Mouse (Mus musculus) CH12F3 (cell line): ENCODE measurements around the gene Gpbar1.

Experiments used
- in situ Hi-C: fragments of 300-500 bp; cut with MboI; formaldehyde crosslinking; loops from 2 replicates; pipeline ENCODE4 v1.14.3; 2020; ENCODE audit warnings: low sequenced_read_pairs

Gpbar1 gene

GRCm38 (mm10) chr1:74278538-74278937, at the start of gene Gpbar1:
Gpbar1 (plus strand) TSS chr1:74278550.
- in situ Hi-C loops, result no loop called here

- in situ Hi-C loops, result no loop called here
Observed at GRCm38 (mm10) chr1:74229942-74230341, 48.4 kb upstream of the Gpbar1 start.

- in situ Hi-C loops, result no loop called here
Observed at GRCm38 (mm10) chr1:74230992-74231391, 47.4 kb upstream of the Gpbar1 start.

- in situ Hi-C loops, result no loop called here
Observed at GRCm38 (mm10) chr1:74235938-74236589, 42.3 kb upstream of the Gpbar1 start, which contains the start of gene Arpc2. Arpc2 (plus strand) TSS chr1:74236084.

GRCm38 (mm10) chr1:74236590-74237317, 41.6 kb upstream of the Gpbar1 start:
- in situ Hi-C loops, result no loop called here

- in situ Hi-C loops, result no loop called here
Observed at GRCm38 (mm10) chr1:74237671-74238070, 40.7 kb upstream of the Gpbar1 start.

- in situ Hi-C loops, result no loop called here
Observed at GRCm38 (mm10) chr1:74238136-74238535, 40.2 kb upstream of the Gpbar1 start.

GRCm38 (mm10) chr1:74239162-74239561, 39.2 kb upstream of the Gpbar1 start:
- in situ Hi-C loops, result no loop called here

- in situ Hi-C loops, result no loop called here
Observed at GRCm38 (mm10) chr1:74239618-74240017, 38.7 kb upstream of the Gpbar1 start.

GRCm38 (mm10) chr1:74240311-74240710, 38.0 kb upstream of the Gpbar1 start:
- in situ Hi-C loops, result no loop called here

- in situ Hi-C loops, result no loop called here
Observed at GRCm38 (mm10) chr1:74240832-74241231, 37.5 kb upstream of the Gpbar1 start.

- in situ Hi-C loops, result no loop called here
Observed at GRCm38 (mm10) chr1:74245525-74245924, 32.8 kb upstream of the Gpbar1 start.

- in situ Hi-C loops, result no loop called here
Observed at GRCm38 (mm10) chr1:74248799-74249198, 29.6 kb upstream of the Gpbar1 start.

GRCm38 (mm10) chr1:74249331-74249980, 28.9 kb upstream of the Gpbar1 start:
- in situ Hi-C loops, result no loop called here

- in situ Hi-C loops, result no loop called here
Observed at GRCm38 (mm10) chr1:74250096-74250495, 28.3 kb upstream of the Gpbar1 start.

- in situ Hi-C loops, result no loop called here
Observed at GRCm38 (mm10) chr1:74255704-74256345, 22.5 kb upstream of the Gpbar1 start.

GRCm38 (mm10) chr1:74256782-74257181, 21.6 kb upstream of the Gpbar1 start:
- in situ Hi-C loops, result no loop called here

GRCm38 (mm10) chr1:74262510-74262909, 15.8 kb upstream of the Gpbar1 start:
- in situ Hi-C loops, result no loop called here

GRCm38 (mm10) chr1:74268750-74269149, 9.6 kb upstream of the Gpbar1 start:
- in situ Hi-C loops, result no loop called here

GRCm38 (mm10) chr1:74271659-74272058, 6.7 kb upstream of the Gpbar1 start:
- in situ Hi-C loops, result no loop called here

GRCm38 (mm10) chr1:74275015-74275414, 3.3 kb upstream of the Gpbar1 start:
- in situ Hi-C loops, result no loop called here
